In genomic region chr4:8382125-8382417, GRCm38 (mm10) we compare ENCODE assay signal across 32 mouse cellular contexts.
DNase-seq lines count a peak whose midpoint lies in the region; ATAC-seq lines count a peak whose summit lies in the region.
"Had no signal": no experiment of that assay in that cellular context is flagged by ENCODE, and none has a peak within 500 bp of the region (broad histone marks: within the 10 kb centered on the region; RNA-seq: fewer than 3 reads in every experiment).

No protein-coding gene starts in this region.

- WGBS in midbrain, embryonic 10.5 days, result 75% methylated on average over 3 of the region's 3 CpGs
- WGBS in midbrain, embryonic 14.5 days, result 54% methylated on average over 3 of the region's 3 CpGs
- 22% methylated on average over 3 of the region's 3 CpGs for WGBS in forebrain, embryonic 14.5 days
- 82% methylated on average over 3 of the region's 3 CpGs for WGBS in midbrain, embryonic 11.5 days
- WGBS in neural tube, embryonic 15.5 days, result 55% methylated on average over 3 of the region's 3 CpGs

- ATAC-seq in midbrain, embryonic 14.5 days (ENCODE audit: low FRiP score, low TSS enrichment), result no peak
- peak; percentile 69; the same call in 1 of the 2 replicates for ATAC-seq in forebrain, embryonic 14.5 days
- no peak for ATAC-seq in midbrain, embryonic 11.5 days (ENCODE audit: low FRiP score)
- peak; percentile 47; the same call in 1 of the 2 replicates for ATAC-seq in neural tube, embryonic 15.5 days (ENCODE audit: low FRiP score)
- ATAC-seq in activated CD4-positive, CD25-positive, alpha-beta regulatory T cell, adult 4 months, result no peak

- no peak overlapping the region for H3K4me3 ChIP-seq in midbrain, embryonic 10.5 days
- no peak overlapping the region for H3K4me3 ChIP-seq in midbrain, embryonic 14.5 days (replicated peaks; ENCODE audit: low read depth, low read length)
- no peak overlapping the region for H3K4me3 ChIP-seq in forebrain, embryonic 14.5 days (ENCODE audit: low read depth, low read length)
- H3K4me3 ChIP-seq in midbrain, embryonic 11.5 days (ENCODE audit: low read depth, low read length), result no peak overlapping the region
- no peak overlapping the region for H3K4me3 ChIP-seq in neural tube, embryonic 15.5 days (replicated peaks)
- H3K4me3 ChIP-seq: embryonic facial prominence, embryonic 13.5 days; erythroblast, embryonic 14.5 days; heart, embryonic 13.5 days; left cerebral cortex, adult 2 months; limb, embryonic 10.5 days; liver, embryonic 15.5 days; lung, embryonic 15.5 days; megakaryocyte, embryonic 14.5 days; neural tube, embryonic 12.5 days; stomach, embryonic 15.5 days had no signal

- no peaks in the 10 kb centered on the region for H3K27me3 ChIP-seq in midbrain, embryonic 10.5 days (ENCODE audit: low read depth, poor library complexity, severe bottlenecking)
- H3K27me3 ChIP-seq in midbrain, embryonic 14.5 days (ENCODE audit: control insufficient read depth, insufficient read depth, low read length), result no peaks in the 10 kb centered on the region
- H3K27me3 ChIP-seq in forebrain, embryonic 14.5 days (replicated peaks; ENCODE audit: control insufficient read depth, insufficient read depth, low read length), result no peaks in the 10 kb centered on the region
- no peaks in the 10 kb centered on the region for H3K27me3 ChIP-seq in midbrain, embryonic 11.5 days (ENCODE audit: control insufficient read depth, insufficient read depth, low read length)
- no peaks in the 10 kb centered on the region for H3K27me3 ChIP-seq in neural tube, embryonic 15.5 days (replicated peaks)
- H3K27me3 ChIP-seq: CH12.LX; heart, embryonic 13.5 days; liver, embryonic 15.5 days; lung, embryonic 15.5 days; neural tube, embryonic 12.5 days; Patski; stomach, embryonic 15.5 days had no signal

- no peaks in the 10 kb centered on the region for H3K36me3 ChIP-seq in midbrain, embryonic 10.5 days
- no peaks in the 10 kb centered on the region for H3K36me3 ChIP-seq in midbrain, embryonic 14.5 days (ENCODE audit: control insufficient read depth, insufficient read depth, low read length)
- no peaks in the 10 kb centered on the region for H3K36me3 ChIP-seq in forebrain, embryonic 14.5 days (ENCODE audit: control insufficient read depth, insufficient read depth, low read length)
- no peaks in the 10 kb centered on the region for H3K36me3 ChIP-seq in midbrain, embryonic 11.5 days (ENCODE audit: control insufficient read depth, insufficient read depth, low read length)
- no peaks in the 10 kb centered on the region for H3K36me3 ChIP-seq in neural tube, embryonic 15.5 days
- H3K36me3 ChIP-seq: embryonic facial prominence, embryonic 13.5 days; G1E; heart, embryonic 13.5 days; limb, embryonic 10.5 days; liver, embryonic 15.5 days; lung, embryonic 15.5 days; neural tube, embryonic 12.5 days; stomach, embryonic 15.5 days had no signal

- H3K9me3 ChIP-seq in midbrain, embryonic 10.5 days (replicated peaks), result no peaks in the 10 kb centered on the region
- no peaks in the 10 kb centered on the region for H3K9me3 ChIP-seq in midbrain, embryonic 14.5 days (ENCODE audit: control insufficient read depth, low read length)
- no peaks in the 10 kb centered on the region for H3K9me3 ChIP-seq in forebrain, embryonic 14.5 days (replicated peaks; ENCODE audit: control insufficient read depth, low read length)
- H3K9me3 ChIP-seq in midbrain, embryonic 11.5 days (ENCODE audit: control insufficient read depth, low read length), result no peaks in the 10 kb centered on the region
- H3K9me3 ChIP-seq in neural tube, embryonic 15.5 days (replicated peaks), result no peaks in the 10 kb centered on the region
- H3K9me3 ChIP-seq: embryonic facial prominence, embryonic 13.5 days; G1E; heart, embryonic 13.5 days; limb, embryonic 10.5 days; liver, embryonic 15.5 days; lung, embryonic 15.5 days; megakaryocyte, embryonic 14.5 days; neural tube, embryonic 12.5 days; stomach, embryonic 15.5 days had no signal

- no peak overlapping the region for H3K4me2 ChIP-seq in midbrain, embryonic 14.5 days (ENCODE audit: low read length)
- no peak overlapping the region for H3K4me2 ChIP-seq in forebrain, embryonic 14.5 days (ENCODE audit: low read length)
- H3K4me2 ChIP-seq in midbrain, embryonic 11.5 days, result no peak overlapping the region
- no peak overlapping the region for H3K4me2 ChIP-seq in neural tube, embryonic 15.5 days
- H3K4me2 ChIP-seq: embryonic facial prominence, embryonic 13.5 days; heart, embryonic 13.5 days; liver, embryonic 15.5 days; lung, embryonic 15.5 days; neural tube, embryonic 12.5 days; stomach, embryonic 15.5 days had no signal

- no peak overlapping the region for H3K9ac ChIP-seq in midbrain, embryonic 14.5 days (replicated peaks; ENCODE audit: low read length)
- no peak overlapping the region for H3K9ac ChIP-seq in forebrain, embryonic 14.5 days (ENCODE audit: low read length)
- no peak overlapping the region for H3K9ac ChIP-seq in midbrain, embryonic 11.5 days (ENCODE audit: low read length)
- no peak overlapping the region for H3K9ac ChIP-seq in neural tube, embryonic 15.5 days (replicated peaks)
- H3K9ac ChIP-seq: embryonic facial prominence, embryonic 13.5 days; heart, embryonic 13.5 days; liver, embryonic 15.5 days; lung, embryonic 15.5 days; neural tube, embryonic 12.5 days; stomach, embryonic 15.5 days had no signal

- DNase-seq in midbrain, embryonic 10.5 days (ENCODE audit: low spot score), result peak; percentile 9
- no peak for DNase-seq in midbrain, embryonic 14.5 days
- no peak for DNase-seq in forebrain, embryonic 14.5 days (ENCODE audit: low spot score)
- peak; percentile 41 for DNase-seq in midbrain, embryonic 11.5 days (ENCODE audit: low spot score, missing footprints)
- DNase-seq in urinary bladder, adult 2 months (ENCODE audit: low spot score), result no peak
- DNase-seq: adrenal gland, adult 2 months; B cell, adult 2 months; cerebellum, adult 11-12 months; cerebellum, postnatal 14 days; gastrocnemius, postnatal 25 days; heart, adult 18-20 months; heart, postnatal 14 days; kidney, adult 18-20 months; layer of hippocampus, adult 9-11 months; liver; lung, postnatal 36 days; thymus, postnatal 4 days had no signal

- no peak overlapping the region for H3K27ac ChIP-seq in midbrain, embryonic 10.5 days (replicated peaks)
- no peak overlapping the region for H3K27ac ChIP-seq in midbrain, embryonic 14.5 days (replicated peaks; ENCODE audit: low read depth, low read length)
- no peak overlapping the region for H3K27ac ChIP-seq in forebrain, embryonic 14.5 days (ENCODE audit: low read depth, low read length)
- H3K27ac ChIP-seq in midbrain, embryonic 11.5 days (ENCODE audit: low read depth, low read length), result no peak overlapping the region
- peak overlapping the region; percentile 29; the same call in 1 of the 2 replicates for H3K27ac ChIP-seq in neural tube, embryonic 15.5 days (replicated peaks)
- H3K27ac ChIP-seq: embryonic facial prominence, embryonic 13.5 days; heart, embryonic 13.5 days; left cerebral cortex, adult 2 months; limb, embryonic 10.5 days; liver, embryonic 15.5 days; lung, embryonic 15.5 days; neural tube, embryonic 12.5 days; stomach, embryonic 15.5 days had no signal

- H3K4me1 ChIP-seq in midbrain, embryonic 10.5 days, result peaks cover 11% of the 10 kb centered on the region
- no peaks in the 10 kb centered on the region for H3K4me1 ChIP-seq in midbrain, embryonic 14.5 days (ENCODE audit: control insufficient read depth, insufficient read depth, low read length)
- no peaks in the 10 kb centered on the region; the same call in 1 of the 2 replicates for H3K4me1 ChIP-seq in forebrain, embryonic 14.5 days (ENCODE audit: control insufficient read depth, insufficient read depth, low read length)
- H3K4me1 ChIP-seq in midbrain, embryonic 11.5 days (ENCODE audit: control insufficient read depth, insufficient read depth, low read length), result no peaks in the 10 kb centered on the region; the same call in 1 of the 2 replicates
- peaks cover 8% of the 10 kb centered on the region for H3K4me1 ChIP-seq in neural tube, embryonic 15.5 days
- H3K4me1 ChIP-seq: embryonic facial prominence, embryonic 13.5 days; liver, embryonic 15.5 days; lung, embryonic 15.5 days; megakaryocyte, embryonic 14.5 days; neural tube, embryonic 12.5 days had no signal

Comparison
In these comparisons a context has a peak if more than half of its experiments do, and no peak if none do; other contexts are left out.
1. DNase-seq: peak in midbrain, embryonic 10.5 days (single experiment) and midbrain, embryonic 11.5 days (single experiment); none in midbrain, embryonic 14.5 days (single experiment), forebrain, embryonic 14.5 days (single experiment) and urinary bladder, adult 2 months (single experiment).
2. ATAC-seq: peak in forebrain, embryonic 14.5 days (single experiment) and neural tube, embryonic 15.5 days (single experiment); none in midbrain, embryonic 14.5 days (single experiment), midbrain, embryonic 11.5 days (single experiment) and activated CD4-positive, CD25-positive, alpha-beta regulatory T cell, adult 4 months (single experiment).